Mouse (Mus musculus): ENCODE measurements around the gene Mettl11b.

Mettl11b gene

DNA sequence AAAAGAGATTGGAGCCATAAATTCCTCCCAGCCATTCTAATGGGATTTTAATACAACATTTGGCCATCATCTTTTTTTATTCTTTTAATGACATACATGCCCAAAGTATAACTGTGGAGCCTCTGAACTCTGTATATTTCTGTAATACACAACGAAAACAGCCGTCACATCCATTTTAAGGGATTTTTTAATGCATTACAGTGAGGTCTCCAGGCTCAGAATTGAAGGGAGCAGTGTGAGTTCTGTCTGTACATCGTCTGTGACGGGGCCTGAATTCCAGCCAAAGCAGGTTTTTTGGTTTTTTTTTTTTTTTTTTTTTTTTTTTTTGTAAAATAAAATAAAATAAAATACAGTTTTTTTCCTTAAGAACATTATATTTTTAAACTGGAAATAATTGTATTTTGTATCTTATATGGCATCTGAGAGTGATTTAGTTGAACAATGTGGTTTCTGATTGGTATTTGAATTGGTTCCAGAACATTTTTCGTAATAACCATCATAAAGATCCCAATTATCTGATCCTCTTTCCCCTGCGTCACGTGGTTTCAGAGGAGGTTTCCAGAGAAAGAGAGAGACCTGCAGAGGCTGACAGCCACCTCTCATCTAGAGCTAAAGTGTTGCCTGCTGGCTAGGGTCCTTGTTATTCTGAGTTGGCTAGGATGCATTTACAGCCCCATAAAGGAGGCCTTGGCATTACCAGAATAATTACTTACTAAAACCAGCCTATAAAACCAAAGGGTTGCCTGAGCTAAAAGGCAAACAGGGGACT lies 67.1 kb downstream of the Mettl11b start:
- in situ Hi-C loops (cut with MboI; ENCODE audit: low pct_unique_long_range_greater_than_20kb in 1 of 2, low sequenced_read_pairs in 2 of 2, unreplicated experiment in 1 of 2): no loop called here

DNA sequence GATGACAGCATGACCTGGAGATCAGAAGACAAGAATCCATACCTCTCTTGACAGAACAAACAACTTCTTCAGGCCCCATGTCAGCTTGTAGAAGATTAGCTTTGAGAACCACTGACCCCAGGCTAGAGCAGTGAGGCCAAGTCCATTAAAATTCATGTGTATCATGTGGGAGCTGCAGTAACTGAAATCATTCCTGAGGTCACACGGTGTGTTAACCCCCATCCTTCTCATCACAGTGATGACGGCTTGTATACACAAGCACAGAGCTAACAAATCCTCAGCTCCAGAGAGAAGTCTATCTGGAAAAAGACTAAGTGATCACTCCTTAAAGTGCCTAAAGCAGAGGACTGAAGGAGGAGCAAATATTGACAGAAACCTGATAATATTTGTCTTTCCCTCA lies 68.0 kb downstream of the Mettl11b start:
- in situ Hi-C loops (cut with MboI; ENCODE audit: low pct_unique_long_range_greater_than_20kb in 1 of 2, low sequenced_read_pairs in 2 of 2, unreplicated experiment in 1 of 2): no loop called here

GRCm38 (mm10) chr1:163656432-163656831 lies 68.6 kb downstream of the Mettl11b start:
- in situ Hi-C loops (cut with MboI; ENCODE audit: low pct_unique_long_range_greater_than_20kb in 1 of 2, low sequenced_read_pairs in 2 of 2, unreplicated experiment in 1 of 2): no loop called here

Measured in mouse embryonic stem cell (cell line).